Mouse (Mus musculus): ENCODE measurements at regions not wholly inside any gene's neighbourhood (a gene's known extent, or its start where the extent isn't known, plus 50 kb on each side); places are given as distances from the start of the nearest gene placed in this dataset.

DNA sequence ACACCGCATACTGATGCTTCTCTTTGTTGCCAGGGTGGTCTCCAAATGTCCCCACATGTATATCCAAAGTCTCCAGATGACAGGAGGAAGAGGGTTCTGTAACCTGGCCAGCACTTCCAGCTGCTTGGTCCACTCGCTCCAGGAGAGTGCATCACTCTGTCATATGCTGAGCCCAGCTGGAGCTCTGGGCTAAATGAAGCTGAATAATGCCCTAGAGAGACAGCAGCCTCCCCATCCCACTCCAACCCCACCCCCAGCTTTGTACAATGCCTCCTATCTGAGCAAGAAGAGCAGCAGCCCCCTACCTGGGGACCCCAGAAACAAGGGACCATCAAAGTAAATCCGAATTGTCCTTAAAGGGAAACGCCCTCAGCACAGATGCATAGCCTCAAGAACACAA is 219.0 kb upstream of the Pabpc6 start:
- 66% methylated on average over 4 of the region's 4 CpGs for WGBS
- Histone ChIP-seq H3K27me3 (ENCODE audit: insufficient read depth, low read length) (no peaks in the 10 kb centered on the region), H3K9ac (no peak overlapping the region), H3K36me3 (ENCODE audit: insufficient read depth) (no peaks in the 10 kb centered on the region), H3K9me3 (ENCODE audit: low read depth, low read length) (no peaks in the 10 kb centered on the region), H3K4me1 (ENCODE audit: insufficient read depth) (peaks cover 8% of the 10 kb centered on the region; the same call in 1 of the 2 replicates), H3K27ac (ENCODE audit: low read depth) (no peak overlapping the region), H3K4me3 (ENCODE audit: low read depth, low read length) (no peak overlapping the region), H3K4me2 (no peak overlapping the region)
- no peak; the same call in 1 of the 2 replicates for ATAC-seq (ENCODE audit: insufficient read depth)
- no peak for TF ChIP-seq CTCF (IDR thresholded peaks at IDR 0.05; ENCODE audit: low read depth)
- DNase-seq, result no peak

DNA sequence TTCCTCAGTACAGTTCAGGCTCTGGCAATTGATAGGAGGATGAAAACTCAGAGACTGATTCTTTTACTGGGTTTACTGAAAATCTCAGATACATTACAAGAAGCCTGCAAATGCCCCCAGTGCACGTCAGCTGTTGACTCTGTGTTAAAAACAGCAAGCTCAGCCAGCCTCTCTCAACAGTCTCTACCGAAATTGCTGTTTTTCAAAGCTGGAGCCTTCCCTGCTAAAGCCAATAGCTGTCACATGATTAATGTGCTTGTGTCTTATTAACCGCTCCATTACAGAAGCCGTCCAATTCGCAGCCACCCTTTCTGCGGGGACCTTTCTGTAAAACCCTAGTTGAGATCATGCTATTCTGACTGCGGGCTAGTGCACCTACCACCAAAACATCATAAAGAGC is 215.6 kb upstream of the Pabpc6 start:
- H3K4me2 ChIP-seq, result no peak overlapping the region
- no peak for TF ChIP-seq CTCF (IDR thresholded peaks at IDR 0.05; ENCODE audit: low read depth)
- WGBS, result 40% methylated on average over 7 of the region's 7 CpGs
- DNase-seq (peak; percentile 31), ATAC-seq (ENCODE audit: insufficient read depth) (no peak)
- H3K27me3 ChIP-seq (ENCODE audit: insufficient read depth, low read length), result no peaks in the 10 kb centered on the region
- no peaks in the 10 kb centered on the region for H3K9me3 ChIP-seq (ENCODE audit: low read depth, low read length)
- no peak overlapping the region for H3K27ac ChIP-seq (ENCODE audit: low read depth)
- no peak overlapping the region for H3K4me3 ChIP-seq (ENCODE audit: low read depth, low read length)
- H3K4me1 ChIP-seq (ENCODE audit: insufficient read depth), result peaks cover 8% of the 10 kb centered on the region; the same call in 1 of the 2 replicates
- H3K36me3 ChIP-seq (ENCODE audit: insufficient read depth), result no peaks in the 10 kb centered on the region
- no peak overlapping the region for H3K9ac ChIP-seq

DNA sequence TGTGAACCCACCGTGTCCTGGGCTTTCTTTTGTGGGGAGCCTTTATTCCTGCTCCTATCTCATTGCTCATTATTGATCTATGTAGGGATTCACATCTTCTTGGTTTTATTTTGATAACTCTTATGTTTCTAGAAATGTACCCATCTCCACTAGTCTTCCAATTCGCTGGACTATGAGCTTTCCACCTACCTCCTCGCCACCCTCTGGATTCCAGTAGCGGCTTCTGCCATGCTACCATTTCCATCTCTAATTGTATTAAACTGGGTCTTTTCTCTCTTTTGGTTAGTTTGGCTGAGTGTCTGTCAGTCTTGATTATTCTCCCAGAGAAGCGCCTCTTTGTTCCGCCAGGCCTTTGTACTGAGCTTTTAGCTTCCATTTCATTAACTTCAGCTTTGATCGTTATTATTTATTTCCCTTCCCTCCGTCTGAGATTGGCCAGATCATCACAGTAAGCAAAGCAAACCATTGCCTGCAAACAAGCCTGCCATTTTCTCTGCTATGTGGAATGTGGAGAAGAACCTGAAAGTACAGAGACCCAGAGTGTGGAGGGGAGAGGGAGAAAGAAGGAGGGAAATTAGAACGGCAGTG is 213.2 kb upstream of the Pabpc6 start:
- 83% methylated on average over 9 of the region's 9 CpGs for WGBS
- H3K36me3 ChIP-seq (ENCODE audit: insufficient read depth), result no peaks in the 10 kb centered on the region
- DNase-seq, result no peak
- no peaks in the 10 kb centered on the region for H3K9me3 ChIP-seq (ENCODE audit: low read depth, low read length)
- no peak for TF ChIP-seq CTCF (IDR thresholded peaks at IDR 0.05; ENCODE audit: low read depth)
- no peak overlapping the region for H3K9ac ChIP-seq
- no peaks in the 10 kb centered on the region for H3K27me3 ChIP-seq (ENCODE audit: insufficient read depth, low read length)
- no peak for ATAC-seq (ENCODE audit: insufficient read depth)
- H3K4me1 ChIP-seq (ENCODE audit: insufficient read depth), result peaks cover 3% of the 10 kb centered on the region; the same call in 1 of the 2 replicates
- no peak overlapping the region for H3K4me3 ChIP-seq (ENCODE audit: low read depth, low read length)
- no peak overlapping the region for H3K27ac ChIP-seq (ENCODE audit: low read depth)
- H3K4me2 ChIP-seq, result no peak overlapping the region

DNA sequence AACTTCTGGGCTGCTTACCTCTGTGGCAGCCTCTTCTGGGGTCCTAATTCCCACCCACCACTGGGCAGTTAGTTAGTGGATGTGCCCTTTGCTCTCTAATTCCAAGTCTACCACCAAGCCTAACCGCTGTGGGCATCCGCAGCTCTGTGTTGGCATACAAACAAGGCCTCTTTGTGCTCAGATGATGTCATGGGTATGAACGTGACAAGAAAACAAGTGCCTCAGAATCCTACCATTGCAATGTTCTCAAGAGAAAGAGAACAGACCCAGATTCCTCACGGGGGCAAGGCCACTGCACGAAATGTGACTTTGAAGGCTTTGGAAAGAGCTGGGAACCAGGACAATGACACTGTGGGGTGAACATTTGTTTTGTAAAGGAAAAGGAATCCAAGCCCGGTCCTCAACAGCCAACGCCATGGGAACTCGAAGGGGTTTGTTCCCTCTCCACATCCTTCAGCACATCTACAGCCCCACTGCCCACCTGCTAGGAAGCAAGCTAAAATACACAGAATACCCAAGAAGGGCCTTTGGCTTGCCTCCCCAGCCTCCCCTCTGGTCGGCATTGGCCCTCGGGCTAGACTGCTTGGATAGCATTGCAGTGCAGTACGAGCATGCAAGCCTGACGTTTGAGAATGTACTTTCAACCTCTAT is 210.2 kb upstream of the Pabpc6 start:
- WGBS, result 80% methylated on average over 12 of the region's 12 CpGs
- DNase-seq, result no peak

DNA sequence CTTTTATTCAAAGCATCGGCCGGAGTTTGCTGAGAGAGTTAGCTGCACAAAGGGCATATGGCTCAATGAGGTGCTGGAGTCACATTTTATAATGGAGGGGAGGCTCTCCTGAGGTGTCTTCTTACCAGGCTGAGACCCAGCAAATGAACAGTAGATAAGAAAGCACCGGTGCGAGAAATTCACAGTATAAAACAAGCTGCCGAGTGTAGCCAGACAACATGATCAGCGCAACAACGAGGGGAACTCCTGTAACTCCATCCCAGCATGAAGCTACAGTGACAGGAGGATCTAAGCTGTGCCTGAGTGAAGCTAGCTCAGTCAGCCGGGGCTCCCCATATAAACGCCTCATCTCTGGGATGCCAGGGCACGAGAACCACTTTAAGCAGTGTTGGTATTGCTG is 204.2 kb upstream of the Pabpc6 start:
- Histone ChIP-seq H3K4me2 (no peak overlapping the region), H3K9me3 (ENCODE audit: low read depth, low read length) (no peaks in the 10 kb centered on the region), H3K27ac (ENCODE audit: low read depth) (no peak overlapping the region), H3K4me3 (ENCODE audit: low read depth, low read length) (no peak overlapping the region), H3K27me3 (ENCODE audit: insufficient read depth, low read length) (no peaks in the 10 kb centered on the region), H3K36me3 (ENCODE audit: insufficient read depth) (no peaks in the 10 kb centered on the region), H3K4me1 (ENCODE audit: insufficient read depth) (no peaks in the 10 kb centered on the region), H3K9ac (no peak overlapping the region)
- TF ChIP-seq CTCF (IDR thresholded peaks at IDR 0.05; ENCODE audit: low read depth), result no peak
- no peak for ATAC-seq (ENCODE audit: insufficient read depth)
- WGBS, result 60% methylated on average over 10 of the region's 10 CpGs
- no peak for DNase-seq

More for the DNA sequence above, 210.2 kb upstream of the Pabpc6 start:
- Histone ChIP-seq H3K36me3 (ENCODE audit: insufficient read depth) (no peaks in the 10 kb centered on the region), H3K27me3 (ENCODE audit: insufficient read depth, low read length) (no peaks in the 10 kb centered on the region), H3K4me2 (no peak overlapping the region), H3K4me1 (ENCODE audit: insufficient read depth) (no peaks in the 10 kb centered on the region), H3K9me3 (ENCODE audit: low read depth, low read length) (no peaks in the 10 kb centered on the region), H3K4me3 (ENCODE audit: low read depth, low read length) (no peak overlapping the region), H3K9ac (no peak overlapping the region), H3K27ac (ENCODE audit: low read depth) (no peak overlapping the region)
- no peak for TF ChIP-seq CTCF (IDR thresholded peaks at IDR 0.05; ENCODE audit: low read depth)
- ATAC-seq (ENCODE audit: insufficient read depth), result no peak

DNA sequence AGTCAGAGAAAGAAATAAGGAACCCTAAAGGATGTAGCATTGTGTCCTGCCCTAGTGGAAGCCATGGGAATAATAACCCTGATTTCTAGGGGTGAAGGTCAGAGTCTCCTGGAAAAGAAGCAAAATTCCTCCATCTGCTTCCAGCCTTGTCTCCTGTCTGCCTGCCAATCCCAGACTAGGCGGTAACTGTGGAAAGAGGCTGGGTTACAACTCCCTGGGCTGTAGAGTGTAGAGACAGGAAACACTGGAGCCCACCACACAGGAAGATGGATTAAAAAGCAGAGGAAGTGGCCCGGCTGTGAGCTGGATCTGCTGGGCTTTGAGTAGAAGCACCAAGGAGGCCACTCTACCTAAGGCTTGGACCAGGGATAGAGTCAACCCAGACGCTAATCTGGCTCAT is 200.7 kb upstream of the Pabpc6 start:
- no peaks in the 10 kb centered on the region for H3K4me1 ChIP-seq (ENCODE audit: insufficient read depth)
- H3K9ac ChIP-seq, result no peak overlapping the region
- no peak overlapping the region for H3K4me3 ChIP-seq (ENCODE audit: low read depth, low read length)
- ATAC-seq (ENCODE audit: insufficient read depth), result 0 out of 2 replicates have a peak, but pooled peaks have one; percentile 31
- no peak overlapping the region for H3K27ac ChIP-seq (ENCODE audit: low read depth)
- 69% methylated on average over 3 of the region's 3 CpGs for WGBS
- no peak overlapping the region for H3K4me2 ChIP-seq
- H3K27me3 ChIP-seq (ENCODE audit: insufficient read depth, low read length), result no peaks in the 10 kb centered on the region
- no peaks in the 10 kb centered on the region for H3K36me3 ChIP-seq (ENCODE audit: insufficient read depth)
- H3K9me3 ChIP-seq (ENCODE audit: low read depth, low read length), result no peaks in the 10 kb centered on the region
- no peak for DNase-seq
- no peak for TF ChIP-seq CTCF (IDR thresholded peaks at IDR 0.05; ENCODE audit: low read depth)

DNA sequence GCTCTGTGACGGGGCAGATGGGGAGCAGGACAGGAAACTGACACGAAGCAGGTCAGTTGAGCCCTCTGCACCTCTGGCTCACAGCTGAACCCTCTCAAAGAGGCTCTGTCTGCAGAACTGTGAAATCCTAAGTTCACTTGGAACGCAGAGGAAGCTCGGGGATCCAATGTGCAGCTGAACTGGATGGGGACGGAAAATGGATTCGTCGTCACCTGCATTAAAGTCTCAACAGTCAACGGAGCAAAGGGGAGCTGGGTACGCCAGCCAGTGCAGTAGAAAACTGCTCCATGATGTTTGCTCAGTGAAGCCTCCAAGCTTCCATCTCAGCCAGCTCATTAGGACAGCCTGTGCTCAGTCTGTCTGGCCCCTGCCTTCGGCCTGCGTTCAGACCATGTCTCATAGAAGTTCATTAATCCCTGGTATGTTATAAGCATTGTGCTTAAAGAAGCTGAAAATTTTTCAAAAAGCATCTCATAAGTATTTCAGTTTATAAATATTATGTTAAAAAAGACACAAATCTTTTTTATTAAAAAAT is 199.3 kb upstream of the Pabpc6 start:
- Histone ChIP-seq H3K9ac (no peak overlapping the region), H3K9me3 (ENCODE audit: low read depth, low read length) (no peaks in the 10 kb centered on the region), H3K27me3 (ENCODE audit: insufficient read depth, low read length) (no peaks in the 10 kb centered on the region), H3K4me2 (no peak overlapping the region), H3K27ac (ENCODE audit: low read depth) (no peak overlapping the region), H3K36me3 (ENCODE audit: insufficient read depth) (no peaks in the 10 kb centered on the region), H3K4me3 (ENCODE audit: low read depth, low read length) (no peak overlapping the region), H3K4me1 (ENCODE audit: insufficient read depth) (no peaks in the 10 kb centered on the region)
- ATAC-seq (ENCODE audit: insufficient read depth), result peak; percentile 56; the same call in 1 of the 2 replicates
- TF ChIP-seq CTCF (IDR thresholded peaks at IDR 0.05; ENCODE audit: low read depth), result no peak
- DNase-seq, result peak; percentile 63
- 57% methylated on average over 11 of the region's 11 CpGs for WGBS
